Mouse (Mus musculus) kidney, embryonic 16.5 days (tissue): Measurements from ENCODE around the gene Olfr339. TPM values are rescaled to one million over a fixed set of nuclear protein-coding genes. Genes with fewer than 3 reads are reported as not detected.
"Not testable (repeated sequence)": the region's sequence is repeated elsewhere in the genome, so short reads cannot be mapped to it uniquely, and the experiment has no call there.

Source experiments
- ATAC-seq: fragments of 200-750 bp; cut with Nextera tagmentation; 2 replicates; pipeline ENCODE4 v1.8.0; 2017; ENCODE audit warnings: moderate TSS enrichment; ENCODE audit not compliant: low FRiP score, low TSS enrichment
- H3K27ac ChIP-seq: fragments of 300-500 bp; sonication (generic); 2 replicates; pipeline ENCODE4 v1.5.1; 2014; ENCODE audit warnings: low read length
- H3K27me3 ChIP-seq: fragments of 300-500 bp; sonication (generic); 2 replicates; pipeline ENCODE4 v1.6.1; 2014; ENCODE audit warnings: low read length, control low read depth, mixed read lengths; ENCODE audit not compliant: insufficient read depth
- H3K36me3 ChIP-seq: fragments of 300-500 bp; sonication (generic); 2 replicates; pipeline ENCODE4 v1.6.1; 2014; ENCODE audit warnings: low read length, control low read depth, mixed read lengths; ENCODE audit not compliant: insufficient read depth
- H3K4me1 ChIP-seq: fragments of 300-500 bp; sonication (generic); 2 replicates; pipeline ENCODE4 v1.6.1; 2014; ENCODE audit warnings: low read length, control low read depth, mixed read lengths; ENCODE audit not compliant: insufficient read depth
- H3K4me2 ChIP-seq: fragments of 300-500 bp; sonication (generic); replicated peaks from 2 replicates; pipeline ENCODE4 v1.6.1; 2014; ENCODE audit warnings: low read depth, low read length
- H3K4me3 ChIP-seq: fragments of 300-500 bp; sonication (generic); 2 replicates; pipeline ENCODE4 v1.5.1; 2014; ENCODE audit warnings: mild to moderate bottlenecking, low read length
- H3K9ac ChIP-seq: fragments of 300-500 bp; sonication (generic); replicated peaks from 2 replicates; pipeline ENCODE4 v1.6.1; 2014; ENCODE audit warnings: low read length
- H3K9me3 ChIP-seq: fragments of 300-500 bp; sonication (generic); 2 replicates; pipeline ENCODE4 v1.6.1; 2016; ENCODE audit warnings: low read length, control low read depth
- WGBS: fragments of 180-500 bp; shearing (Covaris S2); extraction: QIAGEN DNeasy Blood & Tissue Kit; methylation state at CpG from one replicate; pipeline ENCODE4 v1.1.7; 2014; 5-methylcytosine and 5-hydroxymethylcytosine counted together
- polyA plus RNA-seq: library from polyadenylated mRNA; unstranded; fragments of >200 nt; fragmentation: Nextera tagmentation; extraction: Ambion mirVana; gene quantifications from 2 replicates; pipeline ENCODE4 v1.2.1, GENCODE M21; 2015

The Olfr339 gene
- not detected in 2 replicates for polyA plus RNA-seq

GRCm38 (mm10) chr2:36418647-36419046 is at the start of gene Olfr339:
Gene Olfr339, plus strand, starts transcription at chr2:36418947.
- no peak for ATAC-seq
- WGBS: 84% methylated on average over 3 of the region's 3 CpGs
- no peaks in the 10 kb centered on the region for H3K27me3 ChIP-seq
- no peak within 1 kb of the TSS for H3K4me3 ChIP-seq
- no peak within 1 kb of the TSS for H3K4me2 ChIP-seq
- no peaks in the 10 kb centered on the region for H3K36me3 ChIP-seq
- H3K4me1 ChIP-seq: no peaks in the 10 kb centered on the region
- no peak within 1 kb of the TSS for H3K27ac ChIP-seq
- no peak within 1 kb of the TSS for H3K9ac ChIP-seq
- no peaks in the 10 kb centered on the region for H3K9me3 ChIP-seq

GRCm38 (mm10) chr2:36373219-36373618 is 45.5 kb upstream of the Olfr339 start, which contains the start of gene Olfr338:
Gene Olfr338, plus strand, starts transcription at chr2:36373519.
- Histone ChIP-seq H3K4me2 (no peak within 1 kb of the TSS), H3K27ac (no peak within 1 kb of the TSS), H3K9me3 (no peaks in the 10 kb centered on the region), H3K27me3 (no peaks in the 10 kb centered on the region), H3K4me1 (no peaks in the 10 kb centered on the region), H3K4me3 (no peak within 1 kb of the TSS), H3K36me3 (no peaks in the 10 kb centered on the region), H3K9ac (no peak within 1 kb of the TSS)
- no peak for ATAC-seq

GRCm38 (mm10) chr2:36415174-36415573 is 3.6 kb upstream of the Olfr339 start:
- not testable (repeated sequence) for ATAC-seq, H3K27ac ChIP-seq, H3K9me3 ChIP-seq, H3K9ac ChIP-seq, H3K4me3 ChIP-seq, H3K4me1 ChIP-seq, H3K27me3 ChIP-seq, H3K36me3 ChIP-seq, H3K4me2 ChIP-seq
- 88% methylated on average over 3 of the region's 3 CpGs for WGBS

GRCm38 (mm10) chr2:36415591-36415990 is 3.2 kb upstream of the Olfr339 start:
- H3K36me3 ChIP-seq, ATAC-seq, H3K4me2 ChIP-seq, H3K27me3 ChIP-seq, H3K9ac ChIP-seq, H3K4me1 ChIP-seq, H3K27ac ChIP-seq, H3K4me3 ChIP-seq, H3K9me3 ChIP-seq: not testable (repeated sequence)
- WGBS: 93% methylated on average over 7 of the region's 7 CpGs

GRCm38 (mm10) chr2:36452287-36452686 is 33.5 kb downstream of the Olfr339 start, which contains the start of gene Olfr340:
Gene Olfr340, plus strand, starts transcription at chr2:36452587.
- ATAC-seq: no peak
- H3K9ac ChIP-seq: no peak within 1 kb of the TSS

GRCm38 (mm10) chr2:36473634-36474033 is 54.9 kb downstream of the Olfr339 start:
- Histone ChIP-seq H3K9ac (no peak overlapping the region), H3K36me3 (no peaks in the 10 kb centered on the region), H3K27ac (no peak overlapping the region), H3K27me3 (no peaks in the 10 kb centered on the region), H3K4me3 (no peak overlapping the region), H3K9me3 (peaks cover 6% of the 10 kb centered on the region; the same call in 1 of the 2 replicates), H3K4me2 (no peak overlapping the region), H3K4me1 (no peaks in the 10 kb centered on the region)
- ATAC-seq: no peak

More at GRCm38 (mm10) chr2:36452287-36452686, 33.5 kb downstream of the Olfr339 start, which contains the start of gene Olfr340:
- Histone ChIP-seq H3K4me2 (no peak within 1 kb of the TSS), H3K4me1 (no peaks in the 10 kb centered on the region), H3K36me3 (no peaks in the 10 kb centered on the region), H3K27me3 (no peaks in the 10 kb centered on the region), H3K27ac (no peak within 1 kb of the TSS), H3K9me3 (no peaks in the 10 kb centered on the region), H3K4me3 (no peak within 1 kb of the TSS)
- WGBS: 55% methylated on average over 1 of the region's 1 CpGs

Other genes starting within 250 kb of the Olfr339 start
- 39.9 and 40.1 TPM in 2 replicates for gene Ptgs1, start 188.5 kb upstream of the Olfr339 start, polyA plus RNA-seq
- gene Olfr338, start 45.4 kb upstream of the Olfr339 start, polyA plus RNA-seq: 0.04 TPM in 1 of 2 replicates, not detected in the other
- gene Olfr340, start 33.6 kb downstream of the Olfr339 start, polyA plus RNA-seq: not detected in 2 replicates
- gene Olfr341, start 63.5 kb downstream of the Olfr339 start, polyA plus RNA-seq: not detected in 2 replicates
- not detected in 2 replicates for gene Olfr342, start 106.1 kb downstream of the Olfr339 start, polyA plus RNA-seq
- gene Olfr344, start 147.7 kb downstream of the Olfr339 start, polyA plus RNA-seq: not detected in 2 replicates
- gene Olfr345, start 221.1 kb downstream of the Olfr339 start, polyA plus RNA-seq: not detected in 2 replicates